Mouse (Mus musculus) layer of hippocampus, adult 18-20 months (tissue): ENCODE results near the gene Esrrg. TPM values are rescaled to one million over a fixed set of nuclear protein-coding genes. Genes with fewer than 3 reads are reported as not detected.

ENCODE experiments used
- DNase-seq, 2 experiments: peaks; one replicate each; pipeline ENCODE4 v3.0.0; 2022; ENCODE audit warnings: low spot score in 2 of 2
- total RNA-seq, 2 experiments: library from RNA; stranded (reverse); gene quantifications; 2 replicates each; pipeline ENCODE4 v1.2.3; 2021

Esrrg gene
- total RNA-seq, 2 experiments from 2014 or later: 13.2 to 15.8 TPM

DNA sequence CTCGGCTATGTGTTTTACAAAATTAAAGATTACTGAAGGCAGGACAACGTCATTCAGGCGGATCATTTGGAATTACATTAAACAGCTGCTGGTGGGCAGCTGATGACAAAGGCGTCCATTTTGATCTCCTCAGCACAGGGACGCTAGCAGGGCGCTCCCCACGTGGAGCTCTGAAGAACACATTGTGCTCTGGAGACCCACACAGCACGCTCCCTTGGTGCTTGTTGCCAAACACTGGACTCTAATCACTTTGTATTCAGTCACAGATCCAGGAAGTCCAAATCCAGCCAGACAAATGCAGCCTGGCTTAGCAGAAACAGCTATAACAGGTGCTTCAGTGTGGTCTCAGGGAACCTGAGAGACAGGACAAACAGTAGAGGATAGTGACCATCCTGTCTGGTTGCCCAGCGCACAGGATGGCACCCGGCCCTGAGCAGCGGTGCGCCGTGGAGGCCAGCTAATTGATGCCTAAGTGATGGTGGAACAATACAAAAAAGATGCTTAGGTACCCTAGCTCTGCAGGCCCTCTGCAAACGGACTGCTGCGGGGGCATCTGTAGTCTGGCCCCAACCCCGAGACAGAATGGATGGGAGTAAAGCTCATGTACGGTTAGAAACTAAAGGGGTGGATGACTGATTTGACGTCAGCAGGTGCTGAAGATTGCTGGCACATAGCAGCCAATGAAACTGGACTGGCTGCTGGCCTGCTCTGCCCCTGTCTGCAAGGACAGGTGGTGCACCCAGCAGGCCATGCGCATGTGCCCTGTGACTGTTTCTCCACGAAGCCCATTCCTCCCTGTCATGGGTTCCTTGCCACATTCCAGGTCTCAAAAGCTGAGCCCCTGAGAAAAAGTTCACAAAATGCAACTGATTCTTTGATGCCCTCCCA is 367.1 kb downstream of the Esrrg start:
- DNase-seq: no peak

DNA sequence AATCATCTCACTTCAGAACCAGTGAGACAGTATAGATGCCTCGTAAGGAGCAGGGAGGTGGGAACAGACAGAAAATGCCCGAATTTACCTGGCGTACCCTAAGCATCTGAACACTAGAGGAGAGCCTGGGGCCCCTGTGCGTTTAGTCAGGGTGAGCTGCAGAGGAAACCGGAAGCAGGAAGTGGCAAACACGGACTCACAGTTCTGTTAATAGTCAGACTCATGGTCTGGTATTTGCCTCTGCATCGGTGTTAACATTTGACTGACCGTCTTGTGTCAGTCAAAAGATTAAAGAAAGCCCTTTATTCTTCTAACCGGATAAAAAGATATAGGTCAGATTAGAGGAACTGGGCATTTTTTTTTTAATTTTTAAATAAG is 367.8 kb downstream of the Esrrg start:
- no peak for DNase-seq

GRCm38 (mm10) chr1:187981028-187981427 is 372.4 kb downstream of the Esrrg start:
- DNase-seq: no peak

DNA sequence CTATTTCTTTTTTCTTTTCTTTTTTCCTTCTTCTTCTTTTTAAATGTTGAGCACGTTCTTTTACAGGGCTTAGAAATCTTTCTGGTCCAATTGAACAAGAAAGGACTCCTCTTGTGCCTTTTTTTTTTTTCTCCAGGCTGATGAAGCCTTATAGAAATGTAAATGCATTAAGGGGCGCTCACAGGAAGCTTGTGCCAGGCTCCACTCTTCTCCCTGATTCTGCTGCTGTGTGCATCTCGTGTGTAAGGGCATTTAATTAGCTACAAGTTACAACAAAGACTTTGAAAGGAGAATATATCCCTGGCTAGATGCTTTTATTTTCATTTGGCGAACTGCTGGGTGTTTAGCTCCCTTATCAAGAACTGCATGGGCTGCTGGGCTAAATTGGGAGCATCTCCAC is 374.6 kb downstream of the Esrrg start:
- DNase-seq: no peak

- no peak for DNase-seq
These were observed 381.6 kb downstream of the Esrrg start for GRCm38 (mm10) chr1:187990161-187990560.

- peak in 1 of 2 experiments; percentile 34 for DNase-seq
These were observed 389.2 kb downstream of the Esrrg start for GRCm38 (mm10) chr1:187997584-187998338.

- DNase-seq: no peak
These were observed 390.5 kb downstream of the Esrrg start for GRCm38 (mm10) chr1:187999121-187999520.

DNA sequence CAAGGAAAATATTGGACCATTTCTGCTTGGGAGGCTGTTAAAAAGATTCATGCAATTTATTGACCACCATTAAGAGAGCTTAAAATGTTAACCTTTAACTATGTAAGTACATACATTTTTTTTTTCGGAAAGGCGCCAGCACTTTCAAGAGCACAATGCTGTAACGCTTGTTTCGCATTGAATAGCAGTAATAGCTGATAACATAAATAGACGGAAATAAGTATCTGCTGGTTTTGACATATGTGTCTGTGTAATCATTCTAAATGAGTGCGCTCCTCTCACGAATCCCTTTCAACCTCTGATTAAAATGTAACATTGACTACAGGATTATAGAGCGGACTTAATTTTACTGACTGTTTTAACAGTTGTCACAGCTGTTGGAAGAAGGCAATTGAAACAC is 391.6 kb downstream of the Esrrg start:
- no peak for DNase-seq

DNA sequence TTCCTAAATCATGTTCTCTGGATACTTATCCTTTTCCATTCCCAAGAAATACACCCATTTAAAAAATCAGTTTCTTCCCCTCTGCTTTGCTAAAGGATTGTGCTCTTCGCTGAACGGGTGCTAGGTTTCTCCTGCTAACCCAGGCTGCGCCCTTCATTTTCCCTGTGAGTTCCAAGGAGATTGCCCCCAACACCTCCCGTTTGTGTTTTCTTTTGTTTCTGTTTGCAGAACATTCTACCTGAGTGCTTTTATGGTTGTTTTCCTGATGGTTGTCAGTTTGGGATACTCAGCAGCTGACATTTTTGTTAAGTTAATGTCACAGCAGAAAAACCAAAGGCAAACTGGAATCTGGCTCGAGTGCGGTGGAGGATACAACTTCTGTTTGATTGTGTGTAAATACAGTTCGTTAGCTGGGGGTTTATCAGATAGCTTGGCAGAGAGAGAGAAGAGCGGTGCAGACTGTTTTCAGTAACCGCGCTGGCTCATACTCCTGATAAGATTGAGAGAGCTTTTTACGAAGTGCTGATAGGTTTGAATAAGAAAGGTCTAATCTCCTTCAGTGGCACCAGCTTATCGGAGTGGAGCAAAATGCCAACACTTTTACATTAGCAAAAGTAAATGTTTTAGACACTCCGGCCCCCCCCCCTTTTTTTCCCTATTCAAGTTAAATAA is 398.4 kb downstream of the Esrrg start:
- no peak for DNase-seq

DNA sequence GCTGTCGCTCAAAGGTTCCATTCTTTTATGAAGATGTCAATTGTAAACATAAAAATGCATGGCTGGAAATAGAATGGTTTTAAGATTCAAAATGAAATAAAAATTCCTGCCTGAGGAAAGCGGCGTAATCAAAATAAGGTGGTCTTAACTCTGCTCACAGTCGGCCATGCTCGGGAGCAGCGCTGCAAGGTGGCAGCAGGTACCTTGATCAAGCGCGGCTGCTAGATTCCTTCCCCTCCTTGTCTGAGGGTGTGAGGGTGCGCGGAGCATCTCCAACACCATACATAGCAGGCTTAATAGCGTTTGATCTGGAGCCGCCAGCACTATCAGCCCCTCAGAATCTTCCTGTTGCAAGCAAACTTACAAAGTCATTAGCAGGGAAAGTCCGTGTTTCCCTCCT is 399.9 kb downstream of the Esrrg start:
- no peak for DNase-seq

DNA sequence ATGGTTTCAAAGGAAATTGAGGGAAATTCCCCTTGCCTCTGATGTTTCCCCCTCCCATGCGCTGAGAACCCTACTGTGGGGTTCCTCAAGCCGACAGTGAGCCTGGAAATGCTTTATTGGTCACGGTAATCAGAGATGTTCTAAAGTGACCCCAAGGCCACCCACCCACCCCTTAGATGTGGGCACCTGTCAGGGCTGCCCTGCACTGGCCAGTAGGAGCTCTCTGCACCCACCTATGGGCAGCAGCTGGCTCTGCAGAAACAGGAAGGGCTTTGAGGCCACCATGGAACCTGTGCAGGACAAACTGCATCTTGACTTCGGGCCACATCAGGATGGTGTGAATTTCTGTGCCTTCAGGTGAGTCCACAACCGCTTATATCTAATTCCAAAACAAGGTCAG is 401.3 kb downstream of the Esrrg start:
- no peak for DNase-seq

DNA sequence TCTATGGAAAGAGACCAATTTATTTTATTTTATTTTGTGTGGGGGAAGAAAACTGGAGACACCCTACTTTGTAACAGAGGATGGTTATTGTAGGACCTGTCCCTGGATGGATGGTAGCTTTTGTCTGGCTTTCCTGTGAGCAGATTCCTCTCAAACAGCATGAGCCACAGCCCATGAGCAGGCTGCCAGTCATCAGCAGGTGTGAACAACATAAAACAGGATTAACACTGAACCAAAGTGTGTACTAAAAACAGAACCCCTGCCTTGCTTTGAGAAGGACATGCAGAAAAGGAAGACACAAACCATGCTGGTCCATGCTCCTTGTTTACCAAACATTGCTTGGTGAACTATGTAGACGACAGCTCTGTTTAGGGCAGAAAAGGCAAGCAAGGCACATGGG is 402.3 kb downstream of the Esrrg start:
- no peak for DNase-seq

DNA sequence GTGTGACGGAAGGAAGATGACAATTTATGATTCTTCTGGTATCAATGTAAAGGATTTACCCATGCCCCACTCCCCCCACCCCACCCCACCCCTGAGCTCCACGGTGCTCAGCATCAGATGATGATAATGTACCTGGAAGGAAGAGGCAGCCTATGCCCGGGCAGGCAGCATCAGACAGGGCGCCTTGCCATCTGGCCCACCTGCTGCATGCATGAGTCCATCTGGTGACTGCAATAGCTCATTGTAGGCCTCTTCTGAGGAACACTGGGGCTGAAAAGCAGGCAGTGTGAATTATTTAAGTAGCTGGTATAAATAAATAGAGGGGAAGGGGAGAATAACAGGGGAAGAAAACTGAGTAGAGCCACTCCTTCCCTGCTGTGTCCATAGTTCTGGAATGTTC is 405.8 kb downstream of the Esrrg start:
- DNase-seq: peak; percentile 11 to 54

GRCm38 (mm10) chr1:188017956-188018862 is 409.6 kb downstream of the Esrrg start:
- no peak for DNase-seq

GRCm38 (mm10) chr1:188029205-188029604 is 420.6 kb downstream of the Esrrg start:
- no peak for DNase-seq

DNA sequence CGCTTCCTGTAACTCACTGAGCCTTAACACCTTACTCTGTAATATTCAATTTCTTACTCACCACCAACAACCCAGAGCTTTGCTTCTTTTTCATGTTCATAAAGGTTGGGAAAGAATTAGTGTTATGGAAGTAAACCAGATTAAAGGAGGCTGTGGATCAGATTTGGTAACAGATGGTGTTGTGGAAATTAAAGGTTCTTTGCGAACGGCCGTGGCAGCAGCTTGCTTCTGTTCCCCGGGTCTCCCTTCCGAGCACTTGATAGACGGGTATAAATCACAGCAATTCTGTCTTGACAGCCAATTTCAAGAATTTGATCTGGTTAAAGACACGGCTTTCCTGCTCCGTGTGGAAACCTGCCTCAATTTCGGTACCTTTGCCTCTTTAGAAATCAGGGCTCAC is 421.5 kb downstream of the Esrrg start:
- peak in 1 of 2 experiments; percentile 19 for DNase-seq

DNA sequence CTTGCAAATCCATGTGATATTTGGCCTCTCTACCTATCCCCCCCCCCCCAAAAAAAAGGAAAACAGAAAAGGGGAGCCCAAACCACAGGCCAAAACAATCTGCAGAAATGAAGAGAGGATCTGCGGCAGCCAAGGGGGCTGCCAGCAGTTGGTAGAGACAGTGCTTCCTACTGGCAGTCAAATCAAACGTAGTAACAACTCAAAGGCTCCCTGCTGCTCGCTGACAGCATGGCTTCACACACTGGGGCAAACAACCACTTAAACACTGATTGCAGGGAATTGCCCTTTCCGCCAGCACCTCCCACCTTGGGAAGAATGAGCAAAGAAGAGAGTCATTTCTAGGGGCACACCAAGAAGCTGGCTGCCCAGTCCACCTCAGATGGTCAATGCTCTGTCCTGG is 422.7 kb downstream of the Esrrg start:
- DNase-seq: no peak

DNA sequence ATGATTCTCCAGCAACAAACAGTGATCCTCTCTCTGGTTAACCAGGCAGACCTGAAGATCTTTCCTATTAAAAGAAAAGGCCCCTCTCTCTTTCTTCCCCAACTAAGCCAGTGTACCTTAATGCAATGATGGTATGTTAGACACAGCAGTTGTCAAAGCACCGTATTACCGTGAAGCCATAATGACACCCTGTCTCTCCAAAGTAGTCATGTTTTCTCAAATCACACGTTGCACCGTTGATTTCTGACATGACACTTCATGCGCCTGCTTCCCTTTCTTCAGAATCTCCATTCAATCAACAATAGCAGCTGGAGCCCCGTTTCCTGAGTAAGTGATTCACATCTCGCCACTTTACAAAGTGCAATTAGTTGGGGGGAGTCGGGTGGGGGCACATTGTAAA is 427.4 kb downstream of the Esrrg start:
- DNase-seq: no peak

DNA sequence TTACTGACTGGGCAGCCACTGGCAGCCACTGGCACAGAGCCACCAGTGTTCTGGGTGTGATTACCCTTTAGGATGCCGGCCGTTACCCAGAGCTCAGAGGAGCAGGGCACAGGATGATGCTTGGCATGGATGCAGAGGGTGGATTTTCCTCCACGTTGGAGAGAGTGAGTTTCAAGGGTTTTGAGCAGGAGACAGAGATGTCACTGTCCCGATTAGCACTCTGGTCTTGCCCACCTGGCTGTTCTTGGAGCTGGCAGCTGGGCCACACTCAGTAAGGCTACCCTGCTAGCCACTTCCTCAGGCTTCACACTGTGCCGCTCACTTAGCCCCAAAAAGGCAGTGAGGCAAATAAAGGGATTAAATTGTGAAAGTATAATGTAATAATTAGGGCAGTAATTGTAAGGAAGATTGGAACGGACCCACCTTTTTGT is 438.1 kb downstream of the Esrrg start:
- no peak for DNase-seq

- DNase-seq: no peak
These were observed 438.6 kb downstream of the Esrrg start for GRCm38 (mm10) chr1:188047148-188047547.

- DNase-seq: no peak
These were observed 447.3 kb downstream of the Esrrg start for GRCm38 (mm10) chr1:188055888-188056287.
